Mouse (Mus musculus): ENCODE results near the gene Vmn1r192. TPM values are rescaled to one million over a fixed set of nuclear protein-coding genes. Genes with fewer than 3 reads are reported as not detected.

The Vmn1r192 gene
- total RNA-seq (2023) = not detected

DNA sequence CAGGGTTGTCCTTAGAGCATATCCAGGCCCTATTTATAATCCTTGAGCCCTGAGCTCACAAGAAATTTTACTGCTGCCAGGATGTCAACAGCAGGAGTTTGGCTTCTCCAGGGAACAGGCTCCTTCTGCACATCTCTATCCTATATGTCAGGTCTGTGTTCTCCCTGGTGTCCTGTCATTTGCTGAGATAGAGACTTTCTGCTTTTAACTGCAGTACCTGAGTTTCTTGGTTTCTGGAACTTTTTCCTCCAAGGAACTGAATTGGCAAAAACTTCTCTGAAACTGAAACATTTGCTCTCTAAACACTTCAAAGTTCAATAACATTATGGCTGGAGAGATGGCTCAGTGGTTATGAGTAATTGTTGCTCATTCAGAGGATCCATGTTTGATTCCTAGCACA is at the start of gene Vmn1r192:
Gene Vmn1r192, minus strand, starts transcription at position 101 of the 400 bp plus-strand sequence.

DNA sequence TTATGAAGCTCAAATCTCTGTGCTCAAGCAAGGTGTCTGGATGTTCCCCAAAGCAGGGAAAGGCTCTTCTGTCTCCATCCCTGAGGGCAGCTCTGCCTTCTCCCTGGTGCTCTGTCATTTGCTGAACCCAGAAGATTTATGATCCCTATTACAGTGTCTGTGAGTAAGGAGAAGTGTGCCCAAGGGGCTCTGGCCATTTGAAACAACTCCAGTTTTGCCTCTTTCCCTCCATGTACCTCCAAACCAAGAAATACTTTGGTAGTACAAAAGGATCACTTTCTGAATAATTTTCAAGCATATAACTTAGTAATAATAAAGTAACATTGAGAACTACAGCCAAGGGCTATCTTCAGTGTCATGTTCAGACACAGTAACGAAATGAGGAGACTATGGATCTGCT is 32.1 kb upstream of the Vmn1r192 start, which contains the start of gene Vmn1r193:
Gene Vmn1r193, minus strand, starts transcription at position 101 of the 400 bp plus-strand sequence.

DNA sequence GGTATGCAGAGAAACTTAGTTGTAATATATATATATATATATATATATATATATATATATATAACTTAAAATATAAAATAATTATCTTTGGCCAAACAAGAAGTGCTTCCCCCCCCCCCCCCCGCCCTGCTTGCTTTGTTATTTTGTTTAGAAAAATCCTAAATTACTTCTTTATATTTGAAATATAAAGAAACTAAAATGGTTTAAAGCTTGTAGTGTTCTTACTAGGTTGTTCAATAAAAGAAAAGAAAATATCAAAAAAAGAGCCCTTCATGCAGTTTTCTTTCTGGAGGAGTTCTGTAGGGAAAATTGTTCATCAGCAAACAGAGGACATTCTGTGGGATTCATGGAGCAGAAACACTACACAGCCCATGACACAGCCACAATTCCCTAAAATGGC is 7.1 kb downstream of the Vmn1r192 start, which contains the start of gene Vmn1r191:
Gene Vmn1r191, minus strand, starts transcription at position 101 of the 400 bp plus-strand sequence.

Other genes with a start within 250 kb of the Vmn1r192 start
- gene Zfp184, start 246.0 kb downstream of the Vmn1r192 start, total RNA-seq (2023) = under 1 TPM; 0.37 to 0.85 TPM
- not detected for gene Pom121l2, start 209.9 kb downstream of the Vmn1r192 start, total RNA-seq (2023)
- gene Prss16, start 181.4 kb downstream of the Vmn1r192 start, total RNA-seq (2023) = not detected
- 10 to 100 TPM in 1 of 2 experiments, 1 to 10 TPM in 1; 6.2 to 21.1 TPM for gene Hist1h2ah, start 155.6 kb downstream of the Vmn1r192 start, total RNA-seq (2023)
- 10 to 100 TPM; 41.1 to 44.2 TPM for gene Hist1h2bk, start 155.3 kb downstream of the Vmn1r192 start, total RNA-seq (2023)
- 100 to 1,000 TPM in 1 of 2 experiments, 10 to 100 TPM in 1; 97.7 to 127 TPM for gene Hist1h4i, start 149.8 kb downstream of the Vmn1r192 start, total RNA-seq (2023)
- 10 to 100 TPM; 48.0 to 57.6 TPM for gene Hist1h2ag, start 148.2 kb downstream of the Vmn1r192 start, total RNA-seq (2023)
- 10 to 100 TPM; 87.4 to 91.5 TPM for gene Hist1h2bj, start 147.9 kb downstream of the Vmn1r192 start, total RNA-seq (2023)
- gene Vmn1r188, start 106.7 kb downstream of the Vmn1r192 start, total RNA-seq (2023) = not detected
- not detected for gene Vmn1r189, start 85.3 kb downstream of the Vmn1r192 start, total RNA-seq (2023)
- not detected for gene Vmn1r191, start 7.2 kb downstream of the Vmn1r192 start, total RNA-seq (2023)
- gene Vmn1r193, start 32.0 kb upstream of the Vmn1r192 start, total RNA-seq (2023) = not detected
- not detected for gene Vmn1r194, start 53.1 kb upstream of the Vmn1r192 start, total RNA-seq (2023)
- not detected for gene Vmn1r195, start 79.4 kb upstream of the Vmn1r192 start, total RNA-seq (2023)
- gene Vmn1r196, start 98.8 kb upstream of the Vmn1r192 start, total RNA-seq (2023) = not detected
- gene Vmn1r197, start 133.4 kb upstream of the Vmn1r192 start, total RNA-seq (2023) = not detected
- not detected for gene Vmn1r198, start 159.2 kb upstream of the Vmn1r192 start, total RNA-seq (2023)
- not detected for gene Vmn1r199, start 188.7 kb upstream of the Vmn1r192 start, total RNA-seq (2023)
- not detected for gene Vmn1r200, start 199.2 kb upstream of the Vmn1r192 start, total RNA-seq (2023)